In the genomic region with DNA sequence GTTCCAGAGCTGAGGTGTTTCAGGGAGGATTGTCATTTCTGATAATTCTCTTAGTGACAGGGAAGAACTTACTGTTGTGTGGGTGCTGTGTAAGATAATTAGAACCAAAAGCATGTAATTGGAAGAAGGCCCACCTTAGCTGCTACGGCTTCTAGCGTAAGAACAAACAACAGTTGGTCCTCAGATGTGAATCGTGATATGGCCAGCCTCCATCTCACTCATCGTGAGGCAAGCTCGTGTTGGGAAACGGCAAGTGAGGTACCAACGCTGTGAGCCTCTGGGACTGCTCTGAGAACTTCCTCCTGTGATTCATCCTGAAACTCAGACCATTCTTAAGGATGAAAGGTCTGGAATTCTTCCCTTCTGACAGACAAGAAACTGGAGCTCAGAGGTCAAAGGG, we compare ENCODE assay signal across 7 mouse cellular contexts.
"Had no signal": no experiment of that assay in that cellular context is flagged by ENCODE, and none has a peak within 500 bp of the region (broad histone marks: within the 10 kb centered on the region; RNA-seq: fewer than 3 reads in every experiment).

No protein-coding gene starts in this region.

- DNase-seq: kidney, adult 8-10 months; kidney, postnatal 25 days; liver; liver, embryonic 13.5 days; liver, postnatal 0 days; lung, postnatal 14 days; thymus, postnatal 4 days had no signal
